Comparison of ENCODE assay signal across 9 mouse cellular contexts in genomic region chr2:166657451-166658011, GRCm38 (mm10). TPM values are rescaled to one million over a fixed set of nuclear protein-coding genes. Genes with fewer than 3 reads are reported as not detected.
DNase-seq lines count a peak whose midpoint lies in the region; ATAC-seq and TF ChIP-seq lines count a peak whose summit lies in the region.
"Had no signal": no experiment of that assay in that cellular context is flagged by ENCODE, and none has a peak within 500 bp of the region (broad histone marks: within the 10 kb centered on the region; RNA-seq: fewer than 3 reads in every experiment).

No protein-coding gene starts in this region.

- no peak overlapping the region for H3K4me2 ChIP-seq in embryonic facial prominence, embryonic 15.5 days (replicated peaks)

- WGBS in embryonic facial prominence, embryonic 15.5 days = 60% methylated on average over 10 of the region's 10 CpGs
- 57% methylated on average over 10 of the region's 10 CpGs for WGBS in kidney, adult 2 months

- peaks cover 31% of the 10 kb centered on the region for H3K4me1 ChIP-seq in brown adipose tissue, adult 24 weeks (ENCODE audit: control insufficient read depth, insufficient read depth, insufficient read length, low read length)
- peaks cover 33% of the 10 kb centered on the region for H3K4me1 ChIP-seq in embryonic facial prominence, embryonic 15.5 days
- H3K4me1 ChIP-seq in kidney, adult 2 months (ENCODE audit: control insufficient read depth, insufficient read depth, low read length) = no peaks in the 10 kb centered on the region; the same call in none of the 2 replicates

- no peak for TF ChIP-seq POLR2A in kidney, adult 2 months (IDR thresholded peaks at IDR 0.05; ENCODE audit: low read depth, low read length)

- DNase-seq in kidney, adult 2 months = peak; percentile 75
- peak; percentile 40 for DNase-seq in lung, postnatal 14 days
- no peak for DNase-seq in cerebellum, postnatal 4 days (ENCODE audit: low spot score in 2 of 2)
- no peak for DNase-seq in cerebellum, postnatal 14 days
- DNase-seq in spleen, postnatal 14 days (ENCODE audit: low spot score in 2 of 2) = no peak
- DNase-seq in adipocyte (ENCODE audit: low spot score) = no peak

- no peaks in the 10 kb centered on the region for H3K27me3 ChIP-seq in embryonic facial prominence, embryonic 15.5 days
- H3K27me3 ChIP-seq in kidney, adult 2 months (replicated peaks; ENCODE audit: control insufficient read depth, insufficient read depth, low read length) = no peaks in the 10 kb centered on the region

- H3K36me3 ChIP-seq in embryonic facial prominence, embryonic 15.5 days = no peaks in the 10 kb centered on the region
- no peaks in the 10 kb centered on the region for H3K36me3 ChIP-seq in kidney, adult 2 months (ENCODE audit: control insufficient read depth, insufficient read depth, low read length)

- TF ChIP-seq CTCF in kidney, adult 2 months (conservative IDR thresholded peaks at IDR 0.05; ENCODE audit: insufficient read depth, insufficient read length, low read depth, low read length) = no peak

- no peak for ATAC-seq in embryonic facial prominence, embryonic 15.5 days (ENCODE audit: insufficient number of reproducible peaks, low FRiP score, low TSS enrichment, low read depth)

- H3K4me3 ChIP-seq in brown adipose tissue, adult 24 weeks (ENCODE audit: insufficient read depth, low read depth, low read length) = no peak overlapping the region
- no peak overlapping the region for H3K4me3 ChIP-seq in embryonic facial prominence, embryonic 15.5 days (replicated peaks)
- H3K4me3 ChIP-seq in kidney, adult 2 months (ENCODE audit: insufficient read depth, low read depth, low read length) = no peak overlapping the region
- H3K4me3 ChIP-seq: myocyte had no signal

- no peak overlapping the region for H3K9ac ChIP-seq in embryonic facial prominence, embryonic 15.5 days

- H3K27ac ChIP-seq in brown adipose tissue, adult 24 weeks (replicated peaks; ENCODE audit: low read depth, low read length) = peak overlapping the region; percentile 37
- H3K27ac ChIP-seq in embryonic facial prominence, embryonic 15.5 days (replicated peaks) = peak overlapping the region; percentile 34; the same call in 1 of the 2 replicates
- peak overlapping the region; percentile 37 for H3K27ac ChIP-seq in kidney, adult 2 months (ENCODE audit: insufficient read depth, low read depth, low read length)

- H3K9me3 ChIP-seq in embryonic facial prominence, embryonic 15.5 days (replicated peaks) = no peaks in the 10 kb centered on the region

RNA-seq across cellular contexts. Expression of gene Prex1, which starts 56.1 kb away (rescaled TPM):
- polyA plus RNA-seq in brown adipose tissue, adult 24 weeks (2012; ENCODE audit: insufficient read depth, insufficient read length, missing spikeins) = 2.3 and 4.0 TPM in 2 replicates
- polyA plus RNA-seq in embryonic facial prominence, embryonic 15.5 days (2015; fragmentation: Nextera tagmentation; extraction: Ambion mirVana) = 25.5 and 28.0 TPM in 2 replicates
- 12.2 and 14.5 TPM in 2 replicates for polyA plus RNA-seq in kidney, adult 2 months (2012; rRNA removed)

Comparison
In these comparisons a context has a peak if more than half of its experiments do, and no peak if none do; other contexts are left out.
1. DNase-seq: peak in kidney, adult 2 months (single experiment) and lung, postnatal 14 days (single experiment); none in cerebellum, postnatal 4 days (0 of 2), cerebellum, postnatal 14 days (0 of 2), spleen, postnatal 14 days (0 of 2) and adipocyte (single experiment).
2. Peak in every context shown above with its lines, with median percentiles within 50 percentile points of each other: H3K27ac ChIP-seq.